Mouse (Mus musculus) heart, embryonic 10.5 days (tissue): Measurements from ENCODE around the gene Fam83f. TPM values are rescaled to one million over a fixed set of nuclear protein-coding genes. Genes with fewer than 3 reads are reported as not detected.
"Not testable (repeated sequence)": the region's sequence is repeated elsewhere in the genome, so short reads cannot be mapped to it uniquely, and the experiment has no call there.

Source experiments
- DNase-seq: peaks from one replicate; pipeline ENCODE4 v3.0.0-alpha.2; 2017; ENCODE audit warnings: low spot score
- H3K27ac ChIP-seq: fragments of 300-500 bp; sonication (generic); 2 replicates; pipeline ENCODE4 v1.5.1; 2016; ENCODE audit warnings: mild to moderate bottlenecking
- H3K27me3 ChIP-seq: fragments of 300-500 bp; sonication (generic); 2 replicates; pipeline ENCODE4 v1.6.1; 2016; ENCODE audit warnings: mild to moderate bottlenecking; ENCODE audit not compliant: poor library complexity, insufficient read depth, severe bottlenecking
- H3K36me3 ChIP-seq: fragments of 300-500 bp; sonication (generic); 2 replicates; pipeline ENCODE4 v1.6.1; 2016; ENCODE audit warnings: mild to moderate bottlenecking, moderate library complexity
- H3K4me1 ChIP-seq: fragments of 300-500 bp; sonication (generic); 2 replicates; pipeline ENCODE4 v1.6.1; 2016; ENCODE audit warnings: mild to moderate bottlenecking
- H3K4me3 ChIP-seq: fragments of 300-500 bp; sonication (generic); 2 replicates; pipeline ENCODE4 v1.5.1; 2016; ENCODE audit warnings: mild to moderate bottlenecking, moderate library complexity
- H3K9me3 ChIP-seq: fragments of 300-500 bp; sonication (generic); 2 replicates; pipeline ENCODE4 v1.6.1; 2016; ENCODE audit warnings: mild to moderate bottlenecking, moderate library complexity
- WGBS: fragments of 180-500 bp; shearing (Covaris S2); methylation state at CpG from one replicate; pipeline ENCODE4 v1.1.7; 2016; 5-methylcytosine and 5-hydroxymethylcytosine counted together
- polyA plus RNA-seq: library from polyadenylated mRNA; unstranded; fragments of >200 nt; fragmentation: Nextera tagmentation; extraction: Ambion mirVana; gene quantifications from 2 replicates; pipeline ENCODE4 v1.2.1, GENCODE M21; 2016

The Fam83f gene
- polyA plus RNA-seq, 1 experiment from 2014 or later, result 0.50 TPM

DNA sequence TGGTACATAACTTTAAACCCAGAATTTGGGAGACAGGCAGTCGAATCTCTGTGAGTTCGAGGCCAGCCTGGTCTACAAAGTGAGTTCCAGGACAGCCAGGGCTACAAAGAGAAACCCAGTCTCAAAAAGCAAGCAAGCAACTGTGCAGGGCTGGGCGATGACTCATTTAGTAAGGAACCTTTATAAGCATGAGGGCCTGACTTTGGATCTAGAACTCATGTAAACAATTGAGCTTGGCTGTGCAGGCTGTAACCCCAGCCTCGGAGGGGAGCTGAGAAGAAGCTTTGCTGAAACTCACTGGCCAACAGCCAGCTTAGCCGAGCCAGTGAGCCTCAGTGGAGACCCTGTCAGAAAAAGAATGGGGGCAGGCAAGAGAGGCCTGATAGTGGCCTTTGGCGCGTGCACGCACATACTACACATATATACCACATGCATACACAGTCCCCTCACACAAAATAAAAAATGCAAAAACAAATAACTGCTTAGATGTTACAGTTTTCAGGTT, 45.0 kb downstream of the Fam83f start:
- H3K36me3 ChIP-seq, result no peaks in the 10 kb centered on the region
- peaks cover 12% of the 10 kb centered on the region for H3K4me1 ChIP-seq
- no peak for DNase-seq
- no peaks in the 10 kb centered on the region for H3K9me3 ChIP-seq
- H3K4me3 ChIP-seq, result no peak overlapping the region
- 81% methylated on average over 8 of the region's 8 CpGs for WGBS
- no peak overlapping the region for H3K27ac ChIP-seq
- no peaks in the 10 kb centered on the region for H3K27me3 ChIP-seq

- 50% methylated on average over 1 of the region's 1 CpGs for WGBS
- H3K4me1 ChIP-seq, result peaks cover 12% of the 10 kb centered on the region
- H3K27ac ChIP-seq, result no peak overlapping the region
- H3K9me3 ChIP-seq, result no peaks in the 10 kb centered on the region
- DNase-seq, result no peak
- H3K4me3 ChIP-seq, result no peak overlapping the region
- H3K36me3 ChIP-seq, result no peaks in the 10 kb centered on the region
- H3K27me3 ChIP-seq, result no peaks in the 10 kb centered on the region
These were observed 45.8 kb downstream of the Fam83f start for GRCm38 (mm10) chr15:80717431-80717830.

- Histone ChIP-seq H3K4me1 (peaks cover 12% of the 10 kb centered on the region), H3K27ac (no peak overlapping the region), H3K27me3 (no peaks in the 10 kb centered on the region), H3K36me3 (no peaks in the 10 kb centered on the region), H3K9me3 (no peaks in the 10 kb centered on the region), H3K4me3 (no peak overlapping the region)
- 45% methylated on average over 5 of the region's 5 CpGs for WGBS
- no peak for DNase-seq
These were observed 48.6 kb downstream of the Fam83f start for GRCm38 (mm10) chr15:80720249-80720648.

- Histone ChIP-seq H3K4me3 (no peak overlapping the region), H3K36me3 (no peaks in the 10 kb centered on the region), H3K27me3 (no peaks in the 10 kb centered on the region), H3K9me3 (no peaks in the 10 kb centered on the region), H3K4me1 (peaks cover 12% of the 10 kb centered on the region), H3K27ac (no peak overlapping the region)
- DNase-seq, result no peak
- WGBS, result 77% methylated on average over 6 of the region's 6 CpGs
These were observed 50.2 kb downstream of the Fam83f start for GRCm38 (mm10) chr15:80721861-80722260.

- no peak overlapping the region for H3K27ac ChIP-seq
- H3K9me3 ChIP-seq, result no peaks in the 10 kb centered on the region
- no peaks in the 10 kb centered on the region for H3K27me3 ChIP-seq
- no peaks in the 10 kb centered on the region for H3K36me3 ChIP-seq
- H3K4me3 ChIP-seq, result no peak overlapping the region
- DNase-seq, result no peak
- 70% methylated on average over 3 of the region's 3 CpGs for WGBS
- peaks cover 12% of the 10 kb centered on the region for H3K4me1 ChIP-seq
These were observed 50.7 kb downstream of the Fam83f start for GRCm38 (mm10) chr15:80722366-80722765.

DNA sequence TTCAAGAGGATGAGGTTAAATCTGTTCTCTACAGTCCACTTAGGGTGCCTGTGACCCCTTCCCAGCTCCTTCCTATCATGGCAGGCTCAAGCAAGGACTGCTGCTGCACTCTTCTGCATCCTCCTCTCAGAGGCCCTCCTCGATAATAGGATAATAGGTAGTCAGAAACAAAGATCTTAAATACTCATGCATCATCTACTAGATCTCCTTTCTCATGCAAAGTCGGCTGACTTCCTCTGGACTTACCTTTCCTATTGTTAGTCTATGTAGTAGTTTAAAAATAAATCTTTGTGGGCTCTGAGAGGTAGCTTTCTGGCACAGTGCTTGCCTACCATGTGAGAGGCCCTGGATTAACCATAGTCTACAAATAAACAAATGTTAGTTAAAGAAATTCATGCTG, 57.8 kb downstream of the Fam83f start:
- Histone ChIP-seq H3K27me3 (no peaks in the 10 kb centered on the region), H3K9me3 (no peaks in the 10 kb centered on the region), H3K36me3 (no peaks in the 10 kb centered on the region), H3K4me3 (no peak overlapping the region), H3K27ac (no peak overlapping the region), H3K4me1 (no peaks in the 10 kb centered on the region)
- no peak for DNase-seq
- WGBS, result 61% methylated on average over 2 of the region's 2 CpGs

GRCm38 (mm10) chr15:80731043-80731442, 59.4 kb downstream of the Fam83f start:
- Histone ChIP-seq H3K4me1 (no peaks in the 10 kb centered on the region), H3K27me3 (no peaks in the 10 kb centered on the region), H3K27ac (no peak overlapping the region), H3K36me3 (no peaks in the 10 kb centered on the region), H3K9me3 (no peaks in the 10 kb centered on the region), H3K4me3 (no peak overlapping the region)
- no peak for DNase-seq
- WGBS, result 71% methylated on average over 1 of the region's 1 CpGs

DNA sequence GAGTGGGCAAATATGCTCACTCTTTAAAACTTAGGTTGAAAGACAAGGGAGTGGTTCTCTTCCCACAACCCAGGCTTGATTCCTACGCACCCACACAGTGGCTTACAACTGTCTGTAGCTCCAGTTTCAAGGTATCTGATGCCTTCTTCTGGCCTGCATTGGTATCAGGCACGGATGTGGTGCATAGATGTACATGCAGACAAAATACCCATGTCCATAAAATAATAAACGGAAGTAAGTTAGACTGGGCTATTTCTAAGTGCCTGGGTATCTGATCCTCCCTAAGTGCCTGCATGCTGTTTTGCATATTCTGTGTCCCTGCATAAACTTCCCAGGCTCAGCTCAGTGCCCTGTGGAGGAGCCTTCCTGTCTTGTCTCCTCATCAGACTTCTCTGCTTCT, 59.9 kb downstream of the Fam83f start:
- H3K9me3 ChIP-seq, result no peaks in the 10 kb centered on the region
- H3K36me3 ChIP-seq, result no peaks in the 10 kb centered on the region
- H3K27me3 ChIP-seq, result no peaks in the 10 kb centered on the region
- no peak overlapping the region for H3K4me3 ChIP-seq
- no peak overlapping the region for H3K27ac ChIP-seq
- WGBS, result 77% methylated on average over 3 of the region's 3 CpGs
- no peaks in the 10 kb centered on the region for H3K4me1 ChIP-seq
- DNase-seq, result no peak

DNA sequence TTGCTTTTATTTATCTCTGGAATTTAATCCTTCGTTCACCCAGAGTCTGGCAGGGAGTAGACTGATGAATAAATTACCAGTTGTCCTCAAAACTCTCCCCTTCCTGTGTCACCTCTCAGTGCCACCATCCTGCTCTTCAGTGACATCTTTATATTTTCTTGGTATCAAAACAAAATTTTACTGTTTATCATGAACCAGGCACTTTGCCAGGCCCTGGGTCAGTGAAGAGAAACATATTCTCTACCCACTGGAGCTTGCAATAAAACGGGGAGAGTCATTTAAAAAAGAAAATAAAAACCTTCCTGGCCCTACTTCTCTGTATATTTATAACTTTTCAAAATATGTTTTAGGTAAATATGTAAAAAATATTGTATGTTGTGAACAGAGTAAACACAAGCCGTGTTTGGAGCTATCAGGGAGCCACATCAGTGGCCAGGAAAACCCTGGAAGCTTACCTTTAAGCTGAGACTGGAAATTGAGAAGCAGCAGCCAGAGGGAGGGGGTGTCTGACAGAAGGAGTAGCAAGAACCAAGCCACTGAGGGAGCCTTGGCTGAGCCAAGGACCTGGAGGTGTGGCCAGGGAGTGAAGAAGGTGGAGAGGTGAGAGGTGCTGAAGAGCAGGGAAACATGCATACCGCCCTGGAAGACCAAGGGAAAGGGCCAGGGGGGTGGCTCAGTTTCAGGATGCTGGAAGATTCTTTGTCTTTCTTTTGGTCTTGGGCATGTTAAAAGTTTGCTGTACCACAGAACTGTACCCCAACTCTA, 60.8 kb downstream of the Fam83f start:
- no peaks in the 10 kb centered on the region for H3K36me3 ChIP-seq
- no peak overlapping the region for H3K27ac ChIP-seq
- no peaks in the 10 kb centered on the region for H3K9me3 ChIP-seq
- no peaks in the 10 kb centered on the region for H3K27me3 ChIP-seq
- no peak overlapping the region for H3K4me3 ChIP-seq
- WGBS, result 53% methylated on average over 4 of the region's 4 CpGs
- no peaks in the 10 kb centered on the region for H3K4me1 ChIP-seq
- no peak for DNase-seq

- DNase-seq, result no peak
- no peak overlapping the region for H3K4me3 ChIP-seq
- 82% methylated on average over 3 of the region's 3 CpGs for WGBS
- 0 out of 2 replicates have a peak, but pooled peaks cover 3% of the 10 kb centered on the region for H3K4me1 ChIP-seq
- H3K36me3 ChIP-seq, result no peaks in the 10 kb centered on the region
- no peak overlapping the region for H3K27ac ChIP-seq
- no peaks in the 10 kb centered on the region for H3K9me3 ChIP-seq
- no peaks in the 10 kb centered on the region for H3K27me3 ChIP-seq
These were observed 63.7 kb downstream of the Fam83f start for GRCm38 (mm10) chr15:80735300-80735699.

GRCm38 (mm10) chr15:80735708-80736107, 64.1 kb downstream of the Fam83f start:
- not testable (repeated sequence) for H3K4me1 ChIP-seq, H3K27ac ChIP-seq, H3K36me3 ChIP-seq, H3K9me3 ChIP-seq, H3K4me3 ChIP-seq, DNase-seq, H3K27me3 ChIP-seq
- 81% methylated on average over 4 of the region's 4 CpGs for WGBS

GRCm38 (mm10) chr15:80736553-80736952, 64.9 kb downstream of the Fam83f start:
- Histone ChIP-seq H3K36me3 (no peaks in the 10 kb centered on the region), H3K4me1 (0 out of 2 replicates have a peak, but pooled peaks cover 3% of the 10 kb centered on the region), H3K27me3 (no peaks in the 10 kb centered on the region), H3K9me3 (no peaks in the 10 kb centered on the region), H3K27ac (no peak overlapping the region), H3K4me3 (no peak overlapping the region)
- 48% methylated on average over 1 of the region's 1 CpGs for WGBS
- DNase-seq, result no peak

DNA sequence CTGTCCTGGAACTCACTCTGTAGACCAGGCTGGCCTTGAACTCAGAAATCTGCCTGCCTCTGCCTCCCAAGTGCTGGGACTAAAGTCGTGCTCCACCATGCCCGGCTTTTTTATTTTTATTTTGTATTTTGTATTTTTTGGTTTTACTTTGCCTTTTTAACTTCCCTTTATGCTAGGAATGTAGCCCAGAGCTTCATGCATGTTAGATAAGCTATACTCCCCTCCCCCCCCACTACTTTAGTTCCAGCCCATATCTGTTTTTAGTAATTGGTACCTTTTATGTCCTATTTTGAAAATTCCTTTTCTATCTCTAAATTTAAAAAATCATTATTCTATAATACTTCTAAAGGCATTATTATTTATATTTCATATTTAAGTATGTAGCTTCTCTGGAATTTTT, 66.6 kb downstream of the Fam83f start:
- 94% methylated on average over 2 of the region's 2 CpGs for WGBS
- no peak overlapping the region for H3K4me3 ChIP-seq
- no peak overlapping the region for H3K27ac ChIP-seq
- H3K9me3 ChIP-seq, result no peaks in the 10 kb centered on the region
- H3K4me1 ChIP-seq, result 0 out of 2 replicates have a peak, but pooled peaks cover 3% of the 10 kb centered on the region
- no peak for DNase-seq
- H3K27me3 ChIP-seq, result no peaks in the 10 kb centered on the region
- H3K36me3 ChIP-seq, result no peaks in the 10 kb centered on the region
